9 mouse cellular contexts compared by ENCODE assay signal in the genomic region with DNA sequence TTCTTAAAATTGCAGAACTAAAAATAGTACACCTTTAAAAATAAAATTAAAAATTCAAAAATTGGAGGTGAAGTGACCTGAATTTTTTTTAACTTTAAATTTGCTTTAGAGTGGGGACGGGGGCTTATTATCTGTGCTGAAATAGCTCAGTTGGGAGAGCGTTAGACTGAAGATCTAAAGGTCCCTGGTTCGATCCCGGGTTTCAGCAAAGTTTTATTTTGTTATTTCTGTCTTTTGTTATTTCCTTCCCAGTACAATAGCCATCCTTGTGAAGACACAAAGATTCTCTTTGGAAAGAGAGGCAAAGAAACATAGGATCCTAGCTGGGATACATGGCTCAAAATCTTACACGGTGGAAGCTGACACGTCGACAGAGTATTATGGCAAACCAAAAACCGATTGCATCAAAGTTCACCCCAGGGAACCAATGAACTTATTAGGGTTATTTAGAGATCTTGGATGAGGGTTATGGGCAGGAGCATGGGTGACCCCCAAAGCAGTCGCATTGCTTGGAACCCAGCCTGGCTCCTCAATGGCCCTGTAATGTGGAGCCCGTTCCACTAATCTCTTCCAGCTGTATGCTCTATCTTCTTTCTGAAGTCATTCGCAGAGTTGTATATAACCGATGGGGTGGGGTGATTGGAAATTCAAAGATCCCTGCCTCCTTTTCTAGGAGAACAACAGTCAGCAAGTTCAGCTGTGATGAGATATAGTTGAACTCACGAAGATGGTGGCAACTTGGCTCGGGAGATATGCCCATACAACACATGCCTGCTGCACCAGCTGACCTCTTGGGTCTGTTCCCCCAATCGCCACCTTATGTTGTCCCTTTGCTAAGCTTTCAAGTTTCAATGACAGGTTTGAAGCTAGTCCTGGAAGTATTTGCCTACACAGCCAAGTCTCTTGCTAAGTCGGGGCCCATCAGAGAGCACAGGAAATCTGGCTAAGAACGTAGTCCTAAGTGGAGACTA. TPM values are rescaled to one million over a fixed set of nuclear protein-coding genes. Genes with fewer than 3 reads are reported as not detected.
DNase-seq lines count a peak whose midpoint lies in the region; ATAC-seq lines count a peak whose summit lies in the region.
"Had no signal": no experiment of that assay in that cellular context is flagged by ENCODE, and none has a peak within 500 bp of the region (broad histone marks: within the 10 kb centered on the region; RNA-seq: fewer than 3 reads in every experiment).

No protein-coding gene starts in this region.

- DNase-seq in thymus, postnatal 0 days (ENCODE audit: low spot score), result peak; percentile 25
- DNase-seq in thymus, postnatal 36 days, result no peak
- DNase-seq in liver, embryonic 13.5 days, result peak; percentile 38
- DNase-seq in layer of hippocampus, postnatal 14 days (ENCODE audit: low spot score in 2 of 2), result no peak
- no peak for DNase-seq in kidney, adult 9 months
- DNase-seq in ovary, postnatal 10 days (ENCODE audit: low spot score), result no peak

- H3K36me3 ChIP-seq in embryonic facial prominence, embryonic 15.5 days, result no peaks in the 10 kb centered on the region
- H3K36me3 ChIP-seq in liver, embryonic 13.5 days, result no peaks in the 10 kb centered on the region

- H3K4me3 ChIP-seq in embryonic facial prominence, embryonic 15.5 days (replicated peaks), result no peak overlapping the region
- H3K4me3 ChIP-seq in liver, embryonic 13.5 days (replicated peaks), result peak overlapping the region; percentile 63

- 16% methylated on average over 17 of the region's 17 CpGs for WGBS in embryonic facial prominence, embryonic 15.5 days
- 12% methylated on average over 17 of the region's 17 CpGs for WGBS in liver, embryonic 13.5 days (ENCODE audit: insufficient replicate concordance)

- no peak for ATAC-seq in embryonic facial prominence, embryonic 15.5 days (ENCODE audit: insufficient number of reproducible peaks, low FRiP score, low TSS enrichment, low read depth)
- no peak for ATAC-seq in liver, embryonic 13.5 days (ENCODE audit: low read depth)

- no peak overlapping the region for H3K27ac ChIP-seq in embryonic facial prominence, embryonic 15.5 days (replicated peaks)
- H3K27ac ChIP-seq in liver, embryonic 13.5 days, result peak overlapping the region; percentile 83

- peak overlapping the region; percentile 11; the same call in 1 of the 2 replicates for H3K4me2 ChIP-seq in embryonic facial prominence, embryonic 15.5 days (replicated peaks)
- H3K4me2 ChIP-seq in liver, embryonic 13.5 days, result peak overlapping the region; percentile 89

- no peaks in the 10 kb centered on the region for H3K27me3 ChIP-seq in embryonic facial prominence, embryonic 15.5 days
- H3K27me3 ChIP-seq in liver, embryonic 13.5 days, result no peaks in the 10 kb centered on the region

- peaks cover 13% of the 10 kb centered on the region for H3K4me1 ChIP-seq in embryonic facial prominence, embryonic 15.5 days
- peaks cover 46% of the 10 kb centered on the region for H3K4me1 ChIP-seq in liver, embryonic 13.5 days (replicated peaks)

- H3K9me3 ChIP-seq in embryonic facial prominence, embryonic 15.5 days (replicated peaks), result no peaks in the 10 kb centered on the region
- no peaks in the 10 kb centered on the region for H3K9me3 ChIP-seq in liver, embryonic 13.5 days (replicated peaks)

- no peak overlapping the region for H3K9ac ChIP-seq in embryonic facial prominence, embryonic 15.5 days
- peak overlapping the region; percentile 59 for H3K9ac ChIP-seq in liver, embryonic 13.5 days

RNA-seq across cellular contexts. Expression of a gene that starts 32.4 kb away (rescaled TPM):
- not detected in 2 replicates for polyA plus RNA-seq in thymus, postnatal 0 days (2015; fragmentation: Nextera tagmentation; extraction: Ambion mirVana)
- polyA plus RNA-seq in embryonic facial prominence, embryonic 15.5 days (2015; fragmentation: Nextera tagmentation; extraction: Ambion mirVana), result 0.04 TPM in 1 of 2 replicates, not detected in the other
- polyA plus RNA-seq in liver, embryonic 13.5 days (2015; fragmentation: Nextera tagmentation; extraction: Ambion mirVana), result 0.03 TPM in 1 of 2 replicates, not detected in the other
- not detected for total RNA-seq in layer of hippocampus, postnatal 14 days (2021)
- polyA plus RNA-seq: frontal cortex, adult 2 months; spleen, adult 2 months had no signal

RNA-seq across cellular contexts. Expression of a gene that starts 43.0 kb away (rescaled TPM):
- polyA plus RNA-seq in thymus, postnatal 0 days (2015; fragmentation: Nextera tagmentation; extraction: Ambion mirVana), result 5.4 and 6.5 TPM in 2 replicates
- 4.5 and 5.4 TPM in 2 replicates for polyA plus RNA-seq in embryonic facial prominence, embryonic 15.5 days (2015; fragmentation: Nextera tagmentation; extraction: Ambion mirVana)
- 2.2 and 2.4 TPM in 2 replicates for polyA plus RNA-seq in liver, embryonic 13.5 days (2015; fragmentation: Nextera tagmentation; extraction: Ambion mirVana)
- total RNA-seq in layer of hippocampus, postnatal 14 days (2021), result 10 to 100 TPM; 54.8 to 56.2 TPM

RNA-seq across cellular contexts. Expression of a gene that starts 53.8 kb away (rescaled TPM):
- not detected in 2 replicates for polyA plus RNA-seq in thymus, postnatal 0 days (2015; fragmentation: Nextera tagmentation; extraction: Ambion mirVana)
- polyA plus RNA-seq in embryonic facial prominence, embryonic 15.5 days (2015; fragmentation: Nextera tagmentation; extraction: Ambion mirVana), result not detected in 2 replicates
- not detected in 2 replicates for polyA plus RNA-seq in liver, embryonic 13.5 days (2015; fragmentation: Nextera tagmentation; extraction: Ambion mirVana)
- total RNA-seq in layer of hippocampus, postnatal 14 days (2021), result not detected
- polyA plus RNA-seq: frontal cortex, adult 2 months; spleen, adult 2 months had no signal

Comparison
In these comparisons a context has a peak if more than half of its experiments do, and no peak if none do; other contexts are left out.
1. DNase-seq: peak in thymus, postnatal 0 days (single experiment) and liver, embryonic 13.5 days (single experiment); none in thymus, postnatal 36 days (0 of 2), layer of hippocampus, postnatal 14 days (0 of 2), kidney, adult 9 months (single experiment) and ovary, postnatal 10 days (single experiment).